Mouse (Mus musculus): Measurements from ENCODE around the gene Zfyve19.

Gene Zfyve19

GRCm38 (mm10) chr2:119196316-119197108 lies 11.9 kb upstream of the Zfyve19 start:
- no peak for DNase-seq

DNA sequence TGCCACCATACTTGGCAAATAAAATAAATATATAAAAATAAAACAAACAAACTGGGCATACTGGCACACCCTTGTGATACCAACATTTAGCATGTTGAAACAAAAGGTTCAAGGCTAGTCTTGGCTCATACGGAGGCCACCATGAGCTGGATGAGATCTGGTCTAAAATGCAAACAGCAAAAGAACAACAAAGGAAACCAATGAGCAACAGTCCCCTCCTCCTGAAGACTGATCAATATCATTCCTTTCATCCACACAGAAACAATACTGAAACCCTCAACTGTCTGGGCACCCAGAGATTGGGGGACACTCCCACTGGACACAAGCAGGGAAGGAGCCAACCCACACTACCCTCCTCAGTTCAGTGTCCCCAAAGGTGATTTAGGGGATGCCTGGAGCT lies 10.9 kb upstream of the Zfyve19 start:
- no peak for DNase-seq

- DNase-seq, result no peak
These were observed 10.4 kb upstream of the Zfyve19 start for GRCm38 (mm10) chr2:119198049-119198448.

DNA sequence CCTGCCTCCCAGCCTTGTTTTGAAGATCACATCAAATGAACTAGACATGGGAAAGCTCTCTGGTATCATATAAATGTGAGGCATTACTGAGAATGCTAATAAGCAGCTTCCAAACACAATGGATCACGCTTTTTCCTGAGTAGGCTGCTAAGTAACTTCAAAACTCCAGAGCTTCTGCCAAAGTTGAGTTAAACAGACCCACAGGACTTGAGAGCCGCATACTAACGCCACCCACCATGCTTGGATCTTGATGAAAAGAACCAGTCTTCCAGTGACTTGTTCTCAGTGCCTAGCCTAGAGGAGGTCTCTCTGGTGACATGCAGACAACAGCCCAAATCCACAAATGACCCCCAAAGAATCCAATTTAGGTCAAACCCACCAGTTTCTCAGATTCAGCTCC lies 9.5 kb upstream of the Zfyve19 start:
- DNase-seq, result no peak

- DNase-seq, result no peak
These were observed 5.4 kb upstream of the Zfyve19 start for GRCm38 (mm10) chr2:119202914-119203453.

DNA sequence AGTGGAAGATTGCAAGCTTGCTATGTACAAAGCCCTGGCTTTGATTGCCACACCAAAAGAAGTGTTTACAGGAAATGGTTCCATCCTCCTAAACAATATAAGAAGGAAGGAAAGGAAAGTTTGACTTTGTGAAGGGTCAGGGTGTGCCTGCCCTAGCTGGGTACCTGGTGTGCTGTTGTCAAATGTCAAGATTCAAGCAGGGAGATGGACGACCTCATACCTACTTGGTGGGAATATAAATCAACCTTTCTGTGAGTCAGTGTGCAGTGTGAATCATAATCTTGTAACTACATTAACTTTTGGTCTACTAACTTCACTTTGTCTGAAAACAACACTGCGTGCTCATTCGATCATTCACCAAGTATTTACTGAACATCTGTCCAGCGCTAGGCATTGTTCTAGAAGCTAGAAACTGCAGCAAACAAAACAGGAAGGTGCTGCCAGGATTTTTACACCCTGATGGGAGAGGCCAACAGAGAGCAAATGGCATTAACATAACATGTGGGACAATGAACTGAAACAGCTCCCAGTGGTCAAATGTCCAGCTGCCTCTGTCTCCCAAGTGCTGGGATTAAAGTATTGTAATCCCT lies 4.5 kb upstream of the Zfyve19 start:
- DNase-seq, result no peak

- DNase-seq, result peak; percentile 44
These were observed 465 bp upstream of the Zfyve19 start for GRCm38 (mm10) chr2:119207961-119208343.

GRCm38 (mm10) chr2:119209176-119209507 lies 725 bp downstream of the Zfyve19 start:
- DNase-seq, result no peak

DNA sequence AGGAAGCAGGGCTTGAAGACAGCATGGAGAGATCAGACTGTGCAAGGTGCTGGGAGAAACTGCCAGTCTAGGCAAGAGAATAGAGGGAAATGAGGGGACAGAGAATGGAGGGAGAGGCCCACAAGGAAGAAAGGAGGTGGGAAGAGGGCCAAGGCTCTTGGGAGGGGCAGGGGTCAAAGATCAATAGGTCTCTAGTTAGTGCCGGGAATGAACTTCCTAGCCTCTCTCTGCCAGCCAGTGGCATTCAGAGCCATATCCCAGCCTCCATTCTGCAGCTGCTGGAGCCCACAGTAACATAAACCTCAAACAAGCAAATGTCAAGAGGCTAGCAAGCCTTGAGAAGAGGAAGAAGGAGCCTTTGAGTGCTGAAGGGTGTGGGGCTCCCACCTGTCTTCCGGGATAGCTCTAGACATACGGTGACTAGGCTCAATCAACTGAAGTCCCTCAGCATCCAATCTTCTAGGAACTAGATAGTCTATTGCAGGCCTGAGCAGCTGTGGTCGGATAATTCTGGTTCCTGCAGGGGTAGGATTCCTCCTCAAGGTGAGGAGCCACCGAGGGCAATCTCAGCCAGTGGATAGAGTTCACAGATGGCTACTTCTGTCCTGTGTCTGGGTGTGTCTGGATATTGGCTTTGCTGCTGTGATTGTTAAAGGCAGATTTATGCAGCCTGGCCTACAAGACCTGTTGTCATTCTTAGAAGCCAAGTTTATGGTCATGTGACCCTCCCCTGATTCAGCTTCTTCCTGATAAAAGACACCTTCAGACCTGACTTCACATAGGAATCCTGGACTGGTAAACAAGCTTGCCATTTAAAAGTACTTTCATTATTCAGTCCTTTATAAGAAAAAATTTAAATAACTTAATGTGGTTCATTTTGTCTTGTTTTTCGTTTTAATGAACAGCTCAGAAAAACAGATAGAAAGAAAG lies 21.6 kb downstream of the Zfyve19 start, which contains the start of gene Ppp1r14d:
TSS of gene Ppp1r14d (minus strand) at position 132 of the 930 bp plus-strand sequence.
- no peak for DNase-seq

GRCm38 (mm10) chr2:119236682-119237209 lies 28.3 kb downstream of the Zfyve19 start:
- DNase-seq, result no peak

GRCm38 (mm10) chr2:119237210-119237870 lies 28.9 kb downstream of the Zfyve19 start, which contains the start of gene Spint1:
Spint1 (plus strand) TSS chr2:119237362.
- no peak for DNase-seq

DNA sequence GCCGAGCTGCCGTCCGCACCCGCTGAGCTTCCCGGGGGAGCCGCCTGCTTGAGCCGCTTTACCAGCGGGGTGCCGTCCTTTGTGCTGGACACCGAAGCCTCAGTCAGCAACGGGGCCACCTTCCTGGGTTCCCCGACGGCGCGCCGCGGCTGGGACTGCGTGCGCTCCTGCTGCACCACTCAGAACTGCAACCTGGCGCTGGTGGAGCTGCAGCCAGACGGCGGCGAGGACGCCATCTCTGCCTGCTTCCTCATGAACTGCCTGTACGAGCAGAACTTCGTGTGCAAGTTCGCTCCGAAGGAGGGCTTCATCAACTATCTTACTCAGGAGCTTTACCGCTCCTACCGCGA lies 29.4 kb downstream of the Zfyve19 start:
- DNase-seq, result no peak

- DNase-seq, result no peak
These were observed 30.3 kb downstream of the Zfyve19 start for GRCm38 (mm10) chr2:119238671-119239070.

GRCm38 (mm10) chr2:119240075-119240818 lies 31.8 kb downstream of the Zfyve19 start:
- no peak for DNase-seq

DNA sequence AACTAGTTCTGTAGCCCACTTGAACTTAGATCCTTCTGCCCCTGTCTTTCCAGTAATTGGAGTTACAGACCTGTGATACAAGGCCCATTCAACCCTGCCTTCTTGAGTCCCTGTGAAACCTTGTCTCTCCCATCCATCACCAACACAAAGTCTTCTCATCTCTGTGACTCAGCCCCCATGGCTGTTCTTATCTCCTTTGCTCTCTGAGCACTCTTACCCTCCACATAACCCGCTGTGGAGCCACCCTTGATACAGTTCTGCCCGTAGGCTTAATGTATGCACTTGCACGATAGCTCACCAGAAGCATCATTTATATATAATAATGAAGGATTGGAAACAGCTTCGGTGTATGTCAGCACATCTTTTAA lies 32.4 kb downstream of the Zfyve19 start:
- DNase-seq, result no peak

DNA sequence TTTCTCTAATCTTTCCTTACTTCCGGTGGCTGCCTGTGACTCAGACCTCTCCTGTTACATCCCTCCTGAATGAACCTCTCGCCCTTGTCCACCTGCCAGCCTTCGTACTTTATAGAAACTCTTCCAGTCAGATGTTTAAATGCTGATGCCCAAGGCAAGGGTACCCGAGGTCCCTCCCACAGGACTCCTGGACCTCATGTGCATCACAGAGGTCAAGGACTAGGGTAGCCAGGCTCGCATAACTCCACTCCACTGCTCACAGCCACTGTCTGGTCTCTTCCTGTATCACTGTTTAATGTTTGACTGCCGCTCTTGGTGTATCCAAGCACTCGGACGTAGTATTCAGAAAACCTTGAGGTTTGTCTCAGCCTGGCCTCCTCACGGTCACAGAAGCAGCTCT lies 34.1 kb downstream of the Zfyve19 start:
- DNase-seq, result no peak

GRCm38 (mm10) chr2:119245246-119245645 lies 36.8 kb downstream of the Zfyve19 start:
- no peak for DNase-seq

GRCm38 (mm10) chr2:119247904-119248303 lies 39.5 kb downstream of the Zfyve19 start:
- DNase-seq, result no peak

GRCm38 (mm10) chr2:119249592-119250061 lies 41.2 kb downstream of the Zfyve19 start:
- peak; percentile 17 for DNase-seq

DNA sequence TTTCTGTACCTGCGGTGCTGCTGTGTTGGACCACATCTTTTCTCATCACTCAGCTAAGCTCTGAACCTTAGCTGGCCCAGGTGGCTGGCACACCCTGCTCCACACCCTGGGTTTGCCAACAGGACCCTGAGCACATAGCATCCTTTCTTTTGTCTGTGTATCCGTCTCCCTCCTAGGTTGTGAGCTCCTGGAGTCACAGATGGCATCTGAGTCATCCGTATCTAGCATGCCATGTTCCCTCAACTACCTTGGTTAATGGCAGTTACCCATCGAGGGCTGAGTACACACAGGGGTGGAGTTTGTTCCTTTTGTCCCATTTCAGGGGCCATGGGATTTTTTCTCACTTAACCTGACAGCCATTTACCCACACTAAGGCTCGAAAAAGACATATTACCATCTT lies 42.0 kb downstream of the Zfyve19 start:
- peak; percentile 22 for DNase-seq

DNA sequence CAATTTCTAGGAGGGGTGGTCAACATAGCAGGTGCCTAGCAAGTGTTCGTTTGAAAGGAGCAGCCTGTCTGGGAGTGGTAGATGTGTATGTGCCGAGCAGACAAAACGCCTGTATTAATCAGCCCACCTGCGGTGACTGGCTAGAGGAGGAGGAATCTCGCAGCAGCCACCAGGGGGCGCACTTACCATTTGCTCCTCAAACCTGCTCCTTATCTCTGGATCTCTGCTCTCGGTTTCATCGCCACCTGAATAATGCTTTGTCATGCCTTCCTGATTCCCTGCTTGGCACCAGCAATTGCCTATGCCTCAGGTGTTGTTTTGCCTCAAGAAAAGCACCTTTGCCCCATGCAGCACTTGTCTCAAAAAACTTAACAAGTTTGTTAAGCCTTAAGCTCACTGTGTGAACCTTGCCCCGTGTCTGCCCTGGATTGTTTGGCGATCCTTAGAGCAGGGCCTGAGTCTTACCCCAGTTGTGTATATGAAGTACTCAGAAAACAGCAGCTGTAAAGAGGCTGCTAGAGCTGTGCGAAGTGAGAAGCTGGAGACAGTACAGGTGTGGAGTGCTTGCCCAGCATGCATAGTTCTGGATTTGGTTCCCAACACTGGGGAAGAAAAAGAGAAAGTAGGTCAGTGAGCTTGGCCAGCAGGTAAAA lies 42.5 kb downstream of the Zfyve19 start:
- peak; percentile 83 for DNase-seq

Data from cerebellum, adult 11-12 months (tissue).